Mouse (Mus musculus) large intestine, adult 2 months (tissue): ENCODE measurements around the gene Slc25a22. TPM values are rescaled to one million over a fixed set of nuclear protein-coding genes. Genes with fewer than 3 reads are reported as not detected.

Experiments
- DNase-seq: peaks from one replicate; pipeline ENCODE4 v3.0.0-alpha.2; 2012; ENCODE audit warnings: low read depth, low spot score
- WGBS: fragments of 180-500 bp; shearing (Covaris S2); methylation state at CpG from one replicate; pipeline ENCODE4 v1.1.7; 2018; 5-methylcytosine and 5-hydroxymethylcytosine counted together
- polyA plus RNA-seq: library from polyadenylated mRNA; depleted of rRNA; stranded (reverse); fragments of >200 nt; gene quantifications from 2 replicates; pipeline ENCODE4 v1.2.3, GENCODE M21; 2012

Slc25a22 gene
- polyA plus RNA-seq, 1 experiment, result 214 TPM

GRCm38 (mm10) chr7:141439811-141440210 is 2.1 kb upstream of the Slc25a22 start:
- 96% methylated on average over 11 of the region's 11 CpGs for WGBS
- DNase-seq, result no peak

GRCm38 (mm10) chr7:141439140-141439679 is 1.5 kb upstream of the Slc25a22 start:
- 96% methylated on average over 10 of the region's 10 CpGs for WGBS
- DNase-seq, result no peak

DNA sequence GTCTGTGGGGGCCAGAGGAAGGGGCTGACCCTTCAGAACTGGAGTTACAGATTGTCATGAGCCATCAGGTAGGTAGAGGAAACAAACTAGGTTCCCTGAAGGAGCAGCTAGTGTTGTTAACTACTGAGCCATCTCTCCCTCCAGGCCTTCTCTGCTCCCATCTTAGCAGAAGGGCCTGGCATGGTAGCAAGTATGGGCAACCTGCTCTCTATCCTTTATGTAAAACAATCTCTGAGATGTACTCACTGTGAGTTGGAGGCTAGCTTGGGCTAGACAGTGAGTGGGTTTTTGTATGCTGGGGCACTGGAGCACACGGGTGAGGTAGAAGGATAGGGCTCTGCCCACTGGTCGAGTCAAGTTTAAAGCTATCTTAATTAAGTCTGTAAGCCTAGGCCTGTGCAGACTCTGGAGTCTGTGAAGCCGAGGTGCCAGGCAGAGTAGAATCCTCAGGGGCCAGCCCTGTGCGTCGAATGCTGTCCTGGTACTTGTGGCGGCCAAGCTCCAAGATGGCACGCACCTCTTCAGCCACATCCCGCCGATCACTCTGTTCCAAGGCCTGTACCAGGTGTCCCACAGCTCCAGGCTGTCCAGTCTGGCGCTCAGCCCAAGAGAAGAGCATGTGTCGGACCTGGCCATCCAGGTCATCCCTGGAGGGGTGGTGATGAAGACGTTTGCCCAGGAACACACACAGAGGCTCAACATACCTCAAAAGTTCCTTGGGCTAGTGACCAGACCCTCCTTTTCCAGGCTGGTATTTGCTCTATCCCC is 693 bp upstream of the Slc25a22 start:
- WGBS, result 94% methylated on average over 12 of the region's 12 CpGs
- no peak for DNase-seq

- no peak for DNase-seq
- 44% methylated on average over 2 of the region's 2 CpGs for WGBS
Observed at GRCm38 (mm10) chr7:141436523-141436892, 1.2 kb downstream of the Slc25a22 start.

DNA sequence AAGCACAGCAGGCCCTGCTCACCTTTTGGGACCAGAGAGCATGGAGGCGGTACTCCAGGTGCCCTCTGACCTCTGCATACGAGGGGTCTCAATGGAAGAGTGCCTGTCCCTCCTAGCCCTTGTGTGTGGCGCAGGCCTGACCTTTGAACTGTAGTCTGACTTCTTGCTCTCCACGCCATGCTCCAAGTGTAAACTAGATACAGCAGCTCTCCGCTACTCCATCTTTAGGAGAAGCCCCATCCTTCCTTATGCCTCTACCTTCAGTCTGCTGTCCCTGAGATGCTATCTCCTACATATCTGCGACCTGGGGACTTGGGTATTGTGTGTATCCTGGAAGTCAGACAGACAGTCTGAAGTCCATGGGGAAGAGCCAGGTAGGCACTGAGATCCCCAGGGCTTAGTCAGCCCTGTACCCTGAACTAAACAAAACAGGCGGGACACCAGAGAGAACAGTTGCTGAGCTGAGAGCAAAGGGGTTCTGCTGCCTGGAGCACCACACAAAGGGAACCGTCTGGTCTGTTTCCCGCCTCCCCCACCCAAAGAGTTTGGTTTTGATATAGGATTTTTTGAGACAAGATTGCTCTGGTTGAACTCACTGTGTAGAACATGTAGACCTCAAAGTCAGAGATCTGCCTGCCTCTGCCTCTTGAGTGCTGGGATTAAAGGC is 1.7 kb downstream of the Slc25a22 start:
- WGBS, result 69% methylated on average over 9 of the region's 9 CpGs
- DNase-seq, result no peak

DNA sequence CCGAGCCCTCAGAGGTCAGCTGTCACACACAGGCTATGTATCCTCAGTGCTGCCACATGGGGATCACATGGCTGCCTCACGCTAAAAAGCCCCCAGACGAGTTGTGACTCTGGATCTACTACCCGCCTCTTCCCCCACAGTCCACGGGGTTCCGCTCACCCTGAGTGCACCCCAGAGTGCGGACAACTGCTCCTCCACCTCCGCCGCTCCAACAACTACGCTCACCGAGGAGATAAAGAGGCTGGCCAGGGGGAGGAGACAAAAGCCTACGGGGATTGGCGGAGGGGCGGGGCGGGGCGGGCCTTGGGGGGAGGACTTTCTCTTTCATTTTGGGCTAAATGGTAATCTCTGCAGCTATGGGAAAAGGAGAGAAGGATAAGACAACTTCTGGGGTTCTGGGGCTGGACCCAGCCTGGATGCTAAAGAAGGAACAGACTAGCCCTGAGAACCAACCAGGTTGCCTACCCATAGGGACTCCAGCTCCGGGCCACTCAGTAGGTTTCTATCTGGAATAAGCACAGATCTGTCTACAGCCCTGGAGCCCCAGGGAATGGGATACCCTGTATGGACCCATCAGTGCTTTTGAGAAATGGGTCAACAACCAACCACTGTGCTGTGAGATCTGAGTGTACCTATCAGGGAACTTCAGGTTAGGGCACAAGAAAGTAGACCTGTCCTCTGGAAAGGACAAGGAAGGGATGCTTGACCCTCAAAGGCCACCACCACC is 2.4 kb downstream of the Slc25a22 start:
- WGBS, result 2% methylated on average over 17 of the region's 17 CpGs

DNA sequence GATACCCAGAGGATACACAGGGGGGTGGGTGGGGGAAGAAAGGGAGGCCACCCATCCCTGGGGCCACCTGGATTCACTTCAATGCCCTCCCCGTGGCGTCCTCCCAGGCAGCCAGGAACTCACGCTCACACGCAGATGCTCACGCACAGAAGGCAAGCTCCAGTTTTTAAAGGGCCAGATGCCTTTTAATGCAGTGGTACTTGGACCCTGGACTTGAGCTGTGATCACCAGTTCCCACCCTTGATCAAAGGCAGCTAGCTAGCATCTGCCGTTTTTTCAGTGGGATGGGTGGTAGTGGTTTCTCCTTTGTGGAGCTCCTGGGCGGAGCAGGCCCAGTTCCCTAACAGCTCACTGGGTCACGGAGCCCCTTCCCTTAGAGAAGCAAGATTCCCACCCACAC is 3.2 kb downstream of the Slc25a22 start:
- 17% methylated on average over 8 of the region's 8 CpGs for WGBS

More for the DNA sequence above, 2.4 kb downstream of the Slc25a22 start:
- no peak for DNase-seq

GRCm38 (mm10) chr7:141433517-141434400 is 3.9 kb downstream of the Slc25a22 start:
- no peak for DNase-seq
- 75% methylated on average over 15 of the region's 15 CpGs for WGBS

More for the DNA sequence above, 3.2 kb downstream of the Slc25a22 start:
- DNase-seq, result no peak

- 51% methylated on average over 6 of the region's 6 CpGs for WGBS
- no peak for DNase-seq
Observed at GRCm38 (mm10) chr7:141432741-141433516, 4.8 kb downstream of the Slc25a22 start.

GRCm38 (mm10) chr7:141432186-141432611 is 5.5 kb downstream of the Slc25a22 start:
- WGBS, result 63% methylated on average over 8 of the region's 8 CpGs
- DNase-seq, result no peak

DNA sequence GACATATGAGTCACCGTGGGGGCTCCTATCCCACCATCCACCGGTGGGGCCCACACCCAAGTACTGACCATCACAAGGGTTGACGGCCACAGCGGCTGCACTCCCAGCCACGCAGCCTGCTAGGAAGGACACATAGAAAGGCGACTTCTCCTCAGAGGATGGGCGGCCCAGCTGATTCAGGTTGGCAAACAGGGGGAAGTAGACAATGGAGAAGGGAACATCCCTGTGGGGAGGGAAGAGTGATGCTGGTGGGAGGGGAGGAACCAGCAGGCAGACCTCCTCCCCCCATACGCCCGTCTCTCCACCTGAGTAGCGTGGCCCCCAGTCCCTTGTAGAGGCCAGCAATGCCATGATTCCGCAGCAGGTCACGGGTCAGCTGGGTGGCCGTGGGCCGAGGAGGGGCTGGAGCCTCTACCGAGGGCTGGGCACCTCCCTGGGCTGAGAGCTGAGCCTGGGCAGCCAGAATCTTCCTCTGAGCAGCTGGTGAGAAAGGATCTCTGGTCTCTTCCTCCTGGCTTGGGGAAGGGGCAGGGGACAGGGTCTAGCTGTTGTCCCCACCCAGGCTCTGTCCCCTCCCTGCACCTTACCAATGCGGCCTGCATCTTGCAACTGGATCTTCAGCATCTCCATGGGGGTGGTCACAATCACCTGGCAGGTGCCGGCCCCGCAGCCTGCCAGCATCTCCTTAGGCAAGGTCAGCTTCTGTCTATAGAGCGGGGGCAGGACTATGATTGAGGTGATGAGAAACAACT is 6.1 kb downstream of the Slc25a22 start:
- DNase-seq, result no peak
- WGBS, result 93% methylated on average over 19 of the region's 19 CpGs

DNA sequence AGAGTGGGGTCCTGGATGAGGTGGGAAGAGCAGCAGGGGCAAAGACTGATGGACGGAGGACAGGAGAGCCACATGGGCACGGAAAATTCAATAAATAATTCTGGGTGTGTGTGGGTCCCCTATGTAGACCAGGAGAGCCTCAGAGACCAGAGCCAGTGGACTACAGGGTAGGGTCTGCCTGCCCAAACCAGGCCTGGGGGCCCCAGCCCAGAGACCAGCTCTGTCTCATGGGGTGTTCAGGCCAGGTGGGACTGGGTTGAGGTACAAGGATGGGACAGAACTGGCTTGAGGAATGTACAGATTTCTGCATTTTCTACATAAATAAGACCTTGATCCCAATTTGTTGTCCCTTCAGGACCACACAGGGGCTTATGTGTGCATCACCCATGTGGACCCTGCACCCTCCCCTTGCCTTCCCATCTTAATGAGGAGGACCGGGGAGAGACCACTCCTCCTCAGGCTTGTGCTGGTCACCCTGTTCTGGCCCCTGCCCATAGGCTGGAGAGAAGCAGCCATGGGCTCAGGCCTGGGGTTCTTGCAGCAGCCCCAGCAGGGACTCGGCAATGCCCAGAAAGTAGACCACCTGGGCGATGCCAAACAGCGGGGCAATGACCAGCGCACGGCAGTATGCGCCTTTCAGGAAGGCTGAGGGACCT is 7.0 kb downstream of the Slc25a22 start:
- DNase-seq, result no peak
- 96% methylated on average over 9 of the region's 9 CpGs for WGBS

GRCm38 (mm10) chr7:141429840-141430584 is 7.7 kb downstream of the Slc25a22 start:
- WGBS, result 66% methylated on average over 9 of the region's 9 CpGs
- DNase-seq, result no peak

GRCm38 (mm10) chr7:141429310-141429709 is 8.4 kb downstream of the Slc25a22 start, which contains the start of gene Cend1:
Gene Cend1 (minus strand): TSS chr7:141429491.
- WGBS, result 22% methylated on average over 19 of the region's 19 CpGs
- no peak for DNase-seq

DNA sequence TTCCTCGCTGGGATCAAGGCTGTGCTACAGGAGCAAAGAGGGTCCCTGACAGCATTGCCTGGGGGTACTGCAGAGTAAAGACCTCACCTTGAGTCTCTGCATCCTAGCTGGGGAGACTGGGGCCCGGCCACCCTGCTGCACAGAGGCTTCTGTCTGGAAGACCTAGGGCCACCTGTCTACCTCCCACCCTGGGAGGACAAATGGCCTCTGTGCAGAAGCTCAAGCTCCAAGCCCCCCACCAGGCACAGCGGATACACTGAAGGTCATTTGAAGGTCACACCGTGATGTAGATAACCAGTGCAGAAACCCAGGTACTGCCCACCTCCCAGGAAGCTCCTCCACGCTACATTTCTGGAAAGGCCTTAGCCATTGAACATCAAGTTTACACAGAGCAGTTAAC is 9.0 kb downstream of the Slc25a22 start:
- DNase-seq, result no peak
- 76% methylated on average over 5 of the region's 5 CpGs for WGBS

- 76% methylated on average over 12 of the region's 12 CpGs for WGBS
- no peak for DNase-seq
Observed at GRCm38 (mm10) chr7:141426948-141427730, 10.6 kb downstream of the Slc25a22 start.
